Mouse (Mus musculus) thymus, postnatal 4 days (tissue): ENCODE measurements at regions not wholly inside any gene's neighbourhood (a gene's known extent, or its start where the extent isn't known, plus 50 kb on each side); places are given as distances from the start of the nearest gene placed in this dataset.

Experiments used
- DNase-seq: peaks from one replicate; pipeline ENCODE4 v3.0.0; 2021

GRCm38 (mm10) chr1:151045334-151045733, 52.1 kb upstream of the Hmcn1 start:
- DNase-seq, result no peak

GRCm38 (mm10) chr1:151046626-151047025, 53.4 kb upstream of the Hmcn1 start:
- DNase-seq, result no peak

- no peak for DNase-seq
These were observed 56.7 kb upstream of the Hmcn1 start for GRCm38 (mm10) chr1:151049726-151050506.

- no peak for DNase-seq
These were observed 57.2 kb upstream of the Hmcn1 start for GRCm38 (mm10) chr1:151050507-151050816.

GRCm38 (mm10) chr1:151053268-151053667, 60.0 kb upstream of the Hmcn1 start:
- DNase-seq, result no peak

GRCm38 (mm10) chr1:151055396-151055795, 62.2 kb upstream of the Hmcn1 start:
- no peak for DNase-seq

- DNase-seq, result no peak
These were observed 66.4 kb upstream of the Hmcn1 start for GRCm38 (mm10) chr1:151059546-151060136.

GRCm38 (mm10) chr1:151065090-151065567, 71.9 kb upstream of the Hmcn1 start:
- DNase-seq, result no peak

GRCm38 (mm10) chr1:151066379-151067128, 73.3 kb upstream of the Hmcn1 start:
- DNase-seq, result no peak

- DNase-seq, result peak; percentile 41
These were observed 81.5 kb upstream of the Hmcn1 start for GRCm38 (mm10) chr1:151074508-151075314.

GRCm38 (mm10) chr1:151075541-151075940, 82.3 kb upstream of the Hmcn1 start:
- DNase-seq, result no peak

- peak; percentile 88 for DNase-seq
These were observed 85.8 kb upstream of the Hmcn1 start for GRCm38 (mm10) chr1:151078909-151079522.

GRCm38 (mm10) chr1:151079614-151080360, 86.6 kb upstream of the Hmcn1 start:
- DNase-seq, result no peak

GRCm38 (mm10) chr1:151080510-151080980, 87.3 kb upstream of the Hmcn1 start:
- peak; percentile 18 for DNase-seq

GRCm38 (mm10) chr1:151082510-151083033, 89.3 kb upstream of the Hmcn1 start:
- no peak for DNase-seq

- DNase-seq, result no peak
These were observed 90.6 kb upstream of the Hmcn1 start for GRCm38 (mm10) chr1:151083806-151084205.

- no peak for DNase-seq
These were observed 93.0 kb upstream of the Hmcn1 start for GRCm38 (mm10) chr1:151086111-151086859.

- no peak for DNase-seq
These were observed 94.0 kb upstream of the Hmcn1 start for GRCm38 (mm10) chr1:151087151-151087660.

- DNase-seq, result no peak
These were observed 94.4 kb upstream of the Gm47985 start for GRCm38 (mm10) chr1:151087811-151088511.
